8 mouse cellular contexts compared by ENCODE assay signal in genomic region chr13:23524654-23525053, GRCm38 (mm10). TPM values are rescaled to one million over a fixed set of nuclear protein-coding genes. Genes with fewer than 3 reads are reported as not detected.
DNase-seq lines count a peak whose midpoint lies in the region; ATAC-seq lines count a peak whose summit lies in the region.

No protein-coding gene starts in this region.

- H3K4me1 ChIP-seq in intestine, embryonic 15.5 days (replicated peaks) = 0 out of 2 replicates have a peak, but pooled peaks cover 3% of the 10 kb centered on the region
- peaks cover 4% of the 10 kb centered on the region for H3K4me1 ChIP-seq in limb, embryonic 11.5 days (ENCODE audit: control insufficient read depth, insufficient read depth, low read length)
- peaks cover 9% of the 10 kb centered on the region for H3K4me1 ChIP-seq in midbrain, embryonic 12.5 days

- no peaks in the 10 kb centered on the region for H3K27me3 ChIP-seq in intestine, embryonic 15.5 days (replicated peaks)
- no peaks in the 10 kb centered on the region for H3K27me3 ChIP-seq in limb, embryonic 11.5 days (ENCODE audit: control insufficient read depth, insufficient read depth, low read length)
- H3K27me3 ChIP-seq in midbrain, embryonic 12.5 days = no peaks in the 10 kb centered on the region

- no peak overlapping the region for H3K9ac ChIP-seq in intestine, embryonic 15.5 days
- H3K9ac ChIP-seq in limb, embryonic 11.5 days (ENCODE audit: low read length) = no peak overlapping the region
- no peak overlapping the region for H3K9ac ChIP-seq in midbrain, embryonic 12.5 days (replicated peaks)

- H3K4me3 ChIP-seq in intestine, embryonic 15.5 days (replicated peaks) = no peak overlapping the region
- H3K4me3 ChIP-seq in limb, embryonic 11.5 days (ENCODE audit: low read depth, low read length) = no peak overlapping the region
- H3K4me3 ChIP-seq in midbrain, embryonic 12.5 days = no peak overlapping the region

- peak; percentile 81 for DNase-seq in ovary, postnatal 36 days (ENCODE audit: low spot score)
- DNase-seq in ovary, postnatal 14 days (ENCODE audit: low spot score) = no peak
- peak; percentile 83 to 84 for DNase-seq in cerebellum, postnatal 25 days
- DNase-seq in gastrocnemius, adult 8-10 months (ENCODE audit: low spot score in 2 of 2) = peak; percentile 11 to 13
- peak; percentile 93 for DNase-seq in limb, embryonic 11.5 days (ENCODE audit: low spot score)
- DNase-seq in spleen, postnatal 14 days (ENCODE audit: low spot score in 2 of 2) = peak; percentile 55 to 72

- ATAC-seq in intestine, embryonic 15.5 days = peak; percentile 24
- ATAC-seq in limb, embryonic 11.5 days (ENCODE audit: insufficient number of reproducible peaks, low FRiP score, low TSS enrichment, low read depth) = no peak
- ATAC-seq in midbrain, embryonic 12.5 days (ENCODE audit: low FRiP score, low read depth) = peak; percentile 36; the same call in 1 of the 2 replicates

- H3K9me3 ChIP-seq in intestine, embryonic 15.5 days = no peaks in the 10 kb centered on the region
- no peaks in the 10 kb centered on the region for H3K9me3 ChIP-seq in limb, embryonic 11.5 days (ENCODE audit: control insufficient read depth, low read length)
- no peaks in the 10 kb centered on the region for H3K9me3 ChIP-seq in midbrain, embryonic 12.5 days

- H3K4me2 ChIP-seq in intestine, embryonic 15.5 days (replicated peaks) = 0 out of 2 replicates have a peak overlapping the region, but pooled peaks have one; percentile 28
- peak overlapping the region; percentile 7; the same call in 1 of the 2 replicates for H3K4me2 ChIP-seq in limb, embryonic 11.5 days (ENCODE audit: low read depth, severe bottlenecking)
- 0 out of 2 replicates have a peak overlapping the region, but pooled peaks have one; percentile 19 for H3K4me2 ChIP-seq in midbrain, embryonic 12.5 days (replicated peaks)

- 11% methylated on average over 5 of the region's 5 CpGs for WGBS in intestine, embryonic 15.5 days
- WGBS in limb, embryonic 11.5 days = 9% methylated on average over 5 of the region's 5 CpGs
- WGBS in midbrain, embryonic 12.5 days = 8% methylated on average over 5 of the region's 5 CpGs

- H3K27ac ChIP-seq in intestine, embryonic 15.5 days = no peak overlapping the region
- H3K27ac ChIP-seq in limb, embryonic 11.5 days (replicated peaks; ENCODE audit: low read depth, low read length) = no peak overlapping the region
- no peak overlapping the region for H3K27ac ChIP-seq in midbrain, embryonic 12.5 days (replicated peaks)

- H3K36me3 ChIP-seq in intestine, embryonic 15.5 days = no peaks in the 10 kb centered on the region
- H3K36me3 ChIP-seq in limb, embryonic 11.5 days (ENCODE audit: control insufficient read depth, insufficient read depth, low read length) = no peaks in the 10 kb centered on the region
- H3K36me3 ChIP-seq in midbrain, embryonic 12.5 days = no peaks in the 10 kb centered on the region

RNA-seq across cellular contexts. Expression of gene Hist1h4h, which starts 6.2 kb away (rescaled TPM):
- total RNA-seq in gastrocnemius, adult 8-10 months (2022) = 100 to 1,000 TPM; 131 to 174 (median 160) TPM
- 4.6 and 4.8 TPM in 2 replicates for polyA plus RNA-seq in intestine, embryonic 15.5 days (2015; fragmentation: Nextera tagmentation; extraction: Ambion mirVana)
- polyA plus RNA-seq in limb, embryonic 11.5 days (2014; fragmentation: Nextera tagmentation; extraction: Ambion mirVana) = 4.0 and 5.6 TPM in 2 replicates
- 4.2 and 4.4 TPM in 2 replicates for polyA plus RNA-seq in midbrain, embryonic 12.5 days (2016; fragmentation: Nextera tagmentation; extraction: Ambion mirVana)

RNA-seq across cellular contexts. Expression of gene Hist1h2af, which starts 9.1 kb away (rescaled TPM):
- 1 to 10 TPM in 1 of 4 experiments, not detected in 3; 1.5 TPM for total RNA-seq in gastrocnemius, adult 8-10 months (2022)
- 6.7 TPM in 1 of 2 replicates, not detected in the other for polyA plus RNA-seq in intestine, embryonic 15.5 days (2015; fragmentation: Nextera tagmentation; extraction: Ambion mirVana)
- polyA plus RNA-seq in limb, embryonic 11.5 days (2014; fragmentation: Nextera tagmentation; extraction: Ambion mirVana) = 5.1 and 7.9 TPM in 2 replicates
- polyA plus RNA-seq in midbrain, embryonic 12.5 days (2016; fragmentation: Nextera tagmentation; extraction: Ambion mirVana) = 7.9 and 8.4 TPM in 2 replicates

RNA-seq across cellular contexts. Expression of gene Hist1h3g, which starts 10.6 kb away (rescaled TPM):
- total RNA-seq in gastrocnemius, adult 8-10 months (2022) = 1 to 10 TPM in 1 of 4 experiments, under 1 TPM in 1, not detected in 2; 0.75 to 2.2 TPM
- polyA plus RNA-seq in intestine, embryonic 15.5 days (2015; fragmentation: Nextera tagmentation; extraction: Ambion mirVana) = 6.1 and 6.2 TPM in 2 replicates
- polyA plus RNA-seq in limb, embryonic 11.5 days (2014; fragmentation: Nextera tagmentation; extraction: Ambion mirVana) = 7.0 and 9.4 TPM in 2 replicates
- 4.8 and 6.9 TPM in 2 replicates for polyA plus RNA-seq in midbrain, embryonic 12.5 days (2016; fragmentation: Nextera tagmentation; extraction: Ambion mirVana)

RNA-seq across cellular contexts. Expression of gene Hist1h2bh, which starts 18.5 kb away (rescaled TPM):
- total RNA-seq in gastrocnemius, adult 8-10 months (2022) = 1 to 10 TPM in 2 of 4 experiments, under 1 TPM in 2; 0.82 to 1.6 (median 1.2) TPM
- 1.1 and 1.3 TPM in 2 replicates for polyA plus RNA-seq in intestine, embryonic 15.5 days (2015; fragmentation: Nextera tagmentation; extraction: Ambion mirVana)
- polyA plus RNA-seq in limb, embryonic 11.5 days (2014; fragmentation: Nextera tagmentation; extraction: Ambion mirVana) = 0.79 and 1.0 TPM in 2 replicates
- polyA plus RNA-seq in midbrain, embryonic 12.5 days (2016; fragmentation: Nextera tagmentation; extraction: Ambion mirVana) = 0.56 and 0.64 TPM in 2 replicates

RNA-seq across cellular contexts. Expression of gene Hist1h3f, which starts 19.2 kb away (rescaled TPM):
- 1 to 10 TPM; 3.1 to 5.0 (median 4.4) TPM for total RNA-seq in gastrocnemius, adult 8-10 months (2022)
- 0.45 and 0.97 TPM in 2 replicates for polyA plus RNA-seq in intestine, embryonic 15.5 days (2015; fragmentation: Nextera tagmentation; extraction: Ambion mirVana)
- 1.4 and 2.0 TPM in 2 replicates for polyA plus RNA-seq in limb, embryonic 11.5 days (2014; fragmentation: Nextera tagmentation; extraction: Ambion mirVana)
- 1.0 and 1.3 TPM in 2 replicates for polyA plus RNA-seq in midbrain, embryonic 12.5 days (2016; fragmentation: Nextera tagmentation; extraction: Ambion mirVana)
